Mouse (Mus musculus) lung, embryonic 16.5 days (tissue): ENCODE results near the gene Eif4g2. TPM values are rescaled to one million over a fixed set of nuclear protein-coding genes. Genes with fewer than 3 reads are reported as not detected.
A peak's percentile ranks its signal among the peaks of the same experiment; 100 is the strongest.

Experiments used
- ATAC-seq: fragments of 200-750 bp; cut with Nextera tagmentation; 2 replicates; pipeline ENCODE4 v1.8.0; 2017; ENCODE audit warnings: low read depth, mild to moderate bottlenecking, moderate library complexity
- H3K27ac ChIP-seq: fragments of 300-500 bp; sonication (generic); 2 replicates; pipeline ENCODE4 v1.5.1; 2014; ENCODE audit warnings: mild to moderate bottlenecking, control low read depth, low read length
- H3K27me3 ChIP-seq: fragments of 300-500 bp; sonication (generic); 2 replicates; pipeline ENCODE4 v1.6.1; 2014; ENCODE audit warnings: low read depth, low read length, mixed read lengths; ENCODE audit not compliant: control insufficient read depth, insufficient read depth
- H3K36me3 ChIP-seq: fragments of 300-500 bp; sonication (generic); 2 replicates; pipeline ENCODE4 v1.6.1; 2014; ENCODE audit warnings: low read length; ENCODE audit not compliant: control insufficient read depth, insufficient read depth
- H3K4me1 ChIP-seq: fragments of 300-500 bp; sonication (generic); replicated peaks from 2 replicates; pipeline ENCODE4 v1.6.1; 2014; ENCODE audit warnings: low read length, mixed read lengths; ENCODE audit not compliant: control insufficient read depth, insufficient read depth
- H3K4me2 ChIP-seq: fragments of 300-500 bp; sonication (generic); 2 replicates; pipeline ENCODE4 v1.6.1; 2014; ENCODE audit warnings: low read depth, low read length, control low read depth
- H3K4me3 ChIP-seq: fragments of 300-500 bp; sonication (generic); 2 replicates; pipeline ENCODE4 v1.5.1; 2014; ENCODE audit warnings: mild to moderate bottlenecking, low read length, control low read depth
- H3K9ac ChIP-seq: fragments of 300-500 bp; sonication (generic); 2 replicates; pipeline ENCODE4 v1.6.1; 2014; ENCODE audit warnings: low read length, control low read depth
- H3K9me3 ChIP-seq: fragments of 300-500 bp; sonication (generic); 2 replicates; pipeline ENCODE4 v1.6.1; 2016; ENCODE audit warnings: low read length; ENCODE audit not compliant: control insufficient read depth
- WGBS: fragments of 180-500 bp; shearing (Covaris S2); extraction: QIAGEN DNeasy Blood & Tissue Kit; methylation state at CpG from one replicate; pipeline ENCODE4 v1.1.7; 2014; 5-methylcytosine and 5-hydroxymethylcytosine counted together
- polyA plus RNA-seq: library from polyadenylated mRNA; unstranded; fragments of >200 nt; fragmentation: Nextera tagmentation; extraction: Ambion mirVana; gene quantifications from 2 replicates; pipeline ENCODE4 v1.2.1, GENCODE M21; 2015

The Eif4g2 gene
- polyA plus RNA-seq, 1 experiment from 2014 or later = 831 TPM

GRCm38 (mm10) chr7:111055221-111055620 lies 27.6 kb downstream of the Eif4g2 start:
- WGBS = 74% methylated on average over 19 of the region's 19 CpGs
- no peaks in the 10 kb centered on the region for H3K27me3 ChIP-seq
- H3K4me3 ChIP-seq = no peak overlapping the region
- peak; percentile 47; the same call in 1 of the 2 replicates for ATAC-seq
- no peak overlapping the region for H3K27ac ChIP-seq
- no peaks in the 10 kb centered on the region for H3K9me3 ChIP-seq
- no peak overlapping the region for H3K4me2 ChIP-seq
- no peaks in the 10 kb centered on the region for H3K4me1 ChIP-seq
- peaks cover 29% of the 10 kb centered on the region for H3K36me3 ChIP-seq
- H3K9ac ChIP-seq = no peak overlapping the region

GRCm38 (mm10) chr7:111049652-111050421 lies 33.0 kb downstream of the Eif4g2 start:
- H3K27me3 ChIP-seq = no peaks in the 10 kb centered on the region
- ATAC-seq = peak; percentile 36; the same call in 1 of the 2 replicates
- 57% methylated on average over 6 of the region's 6 CpGs for WGBS
- no peaks in the 10 kb centered on the region for H3K4me1 ChIP-seq
- H3K9me3 ChIP-seq = no peaks in the 10 kb centered on the region
- H3K27ac ChIP-seq = no peak overlapping the region
- H3K4me3 ChIP-seq = no peak overlapping the region
- no peak overlapping the region for H3K4me2 ChIP-seq
- H3K36me3 ChIP-seq = peaks cover 57% of the 10 kb centered on the region
- H3K9ac ChIP-seq = no peak overlapping the region

GRCm38 (mm10) chr7:111048920-111049319 lies 33.9 kb downstream of the Eif4g2 start:
- no peak overlapping the region for H3K4me2 ChIP-seq
- no peaks in the 10 kb centered on the region for H3K9me3 ChIP-seq
- 83% methylated on average over 5 of the region's 5 CpGs for WGBS
- no peaks in the 10 kb centered on the region for H3K27me3 ChIP-seq
- no peak overlapping the region for H3K27ac ChIP-seq
- no peak for ATAC-seq
- H3K9ac ChIP-seq = no peak overlapping the region
- no peak overlapping the region for H3K4me3 ChIP-seq
- no peaks in the 10 kb centered on the region for H3K4me1 ChIP-seq
- H3K36me3 ChIP-seq = peaks cover 56% of the 10 kb centered on the region

- Histone ChIP-seq H3K9me3 (no peaks in the 10 kb centered on the region), H3K27ac (peak overlapping the region; percentile 90), H3K9ac (peak overlapping the region; percentile 78), H3K4me2 (peak overlapping the region; percentile 82), H3K27me3 (no peaks in the 10 kb centered on the region), H3K36me3 (peaks cover 2% of the 10 kb centered on the region), H3K4me1 (peaks cover 12% of the 10 kb centered on the region), H3K4me3 (peak overlapping the region; percentile 78)
- WGBS = under 1% methylated on average over 29 of the region's 29 CpGs
- ATAC-seq = peak; percentile 42
These were observed 53.7 kb downstream of the Eif4g2 start for GRCm38 (mm10) chr7:111029046-111029553.

GRCm38 (mm10) chr7:111028281-111029045 lies 54.4 kb downstream of the Eif4g2 start, which contains the start of gene Ctr9:
Gene Ctr9, plus strand, starts transcription at chr7:111028951.
- peak within 1 kb of the TSS; percentile 90 for H3K27ac ChIP-seq
- peak within 1 kb of the TSS; percentile 82 for H3K4me2 ChIP-seq
- WGBS = 5% methylated on average over 45 of the region's 45 CpGs
- peak within 1 kb of the TSS; percentile 78 for H3K9ac ChIP-seq
- ATAC-seq = peak; percentile 97
- H3K27me3 ChIP-seq = no peaks in the 10 kb centered on the region
- no peaks in the 10 kb centered on the region; the same call in 1 of the 2 replicates for H3K36me3 ChIP-seq
- peaks cover 14% of the 10 kb centered on the region for H3K4me1 ChIP-seq
- no peaks in the 10 kb centered on the region for H3K9me3 ChIP-seq
- H3K4me3 ChIP-seq = peak within 1 kb of the TSS; percentile 78

GRCm38 (mm10) chr7:111024912-111025311 lies 57.9 kb downstream of the Eif4g2 start:
- H3K36me3 ChIP-seq = no peaks in the 10 kb centered on the region
- H3K27me3 ChIP-seq = no peaks in the 10 kb centered on the region
- 26% methylated on average over 4 of the region's 4 CpGs for WGBS
- no peak overlapping the region for H3K27ac ChIP-seq
- no peak overlapping the region for H3K9ac ChIP-seq
- H3K4me3 ChIP-seq = no peak overlapping the region
- no peak for ATAC-seq
- H3K9me3 ChIP-seq = no peaks in the 10 kb centered on the region
- no peak overlapping the region for H3K4me2 ChIP-seq
- H3K4me1 ChIP-seq = peaks cover 13% of the 10 kb centered on the region

- peaks cover 8% of the 10 kb centered on the region for H3K4me1 ChIP-seq
- 29% methylated on average over 8 of the region's 8 CpGs for WGBS
These were observed 58.7 kb downstream of the Eif4g2 start for GRCm38 (mm10) chr7:111024068-111024594.

GRCm38 (mm10) chr7:111020814-111021213 lies 62.0 kb downstream of the Eif4g2 start:
- Histone ChIP-seq H3K4me2 (no peak overlapping the region), H3K4me1 (peaks cover 6% of the 10 kb centered on the region), H3K9ac (no peak overlapping the region), H3K36me3 (no peaks in the 10 kb centered on the region), H3K4me3 (no peak overlapping the region), H3K27me3 (no peaks in the 10 kb centered on the region), H3K9me3 (no peaks in the 10 kb centered on the region), H3K27ac (no peak overlapping the region)
- WGBS = 50% methylated on average over 4 of the region's 4 CpGs
- 0 out of 2 replicates have a peak, but pooled peaks have one; percentile 23 for ATAC-seq

More at GRCm38 (mm10) chr7:111024068-111024594, 58.7 kb downstream of the Eif4g2 start:
- no peak for ATAC-seq
- Histone ChIP-seq H3K4me3 (no peak overlapping the region), H3K36me3 (no peaks in the 10 kb centered on the region), H3K27me3 (no peaks in the 10 kb centered on the region), H3K9me3 (no peaks in the 10 kb centered on the region), H3K4me2 (peak overlapping the region; percentile 31), H3K27ac (peak overlapping the region; percentile 74), H3K9ac (0 out of 2 replicates have a peak overlapping the region, but pooled peaks have one; percentile 1)
